Mouse (Mus musculus) liver, embryonic 16.5 days (tissue): ENCODE results near the gene Snrpb2. TPM values are rescaled to one million over a fixed set of nuclear protein-coding genes. Genes with fewer than 3 reads are reported as not detected.

ENCODE experiments used
- ATAC-seq: fragments of 200-750 bp; cut with Nextera tagmentation; 2 replicates; pipeline ENCODE4 v1.8.0; 2017; ENCODE audit warnings: low read depth, mild to moderate bottlenecking, moderate number of reproducible peaks, moderate library complexity
- H3K27ac ChIP-seq: fragments of 300-500 bp; sonication (generic); 2 replicates; pipeline ENCODE4 v1.5.1; 2014; ENCODE audit warnings: mild to moderate bottlenecking, low read length
- H3K27me3 ChIP-seq: fragments of 300-500 bp; sonication (generic); 2 replicates; pipeline ENCODE4 v1.6.1; 2014; ENCODE audit warnings: low read depth, low read length, mixed read lengths; ENCODE audit not compliant: control insufficient read depth, insufficient read depth
- H3K36me3 ChIP-seq: fragments of 300-500 bp; sonication (generic); 2 replicates; pipeline ENCODE4 v1.6.1; 2014; ENCODE audit warnings: mild to moderate bottlenecking; ENCODE audit not compliant: control insufficient read depth, insufficient read depth
- H3K4me1 ChIP-seq: fragments of 300-500 bp; sonication (generic); 2 replicates; pipeline ENCODE4 v1.6.1; 2014; ENCODE audit warnings: low read depth, low read length, mixed read lengths; ENCODE audit not compliant: control insufficient read depth
- H3K4me2 ChIP-seq: fragments of 300-500 bp; sonication (generic); 2 replicates; pipeline ENCODE4 v1.6.1; 2014; ENCODE audit warnings: low read depth, low read length, mixed read lengths
- H3K4me3 ChIP-seq: fragments of 300-500 bp; sonication (generic); 2 replicates; pipeline ENCODE4 v1.5.1; 2014; ENCODE audit warnings: low read depth, mild to moderate bottlenecking, low read length
- H3K9ac ChIP-seq: fragments of 300-500 bp; sonication (generic); 2 replicates; pipeline ENCODE4 v1.6.1; 2014; ENCODE audit warnings: low read depth, low read length
- H3K9me3 ChIP-seq: fragments of 300-500 bp; sonication (generic); replicated peaks from 2 replicates; pipeline ENCODE4 v1.6.1; 2016; ENCODE audit warnings: low read length; ENCODE audit not compliant: control insufficient read depth
- WGBS: fragments of 180-500 bp; shearing (Covaris S2); extraction: QIAGEN DNeasy Blood & Tissue Kit; methylation state at CpG from one replicate; pipeline ENCODE4 v1.1.7; 2014; ENCODE audit not compliant: insufficient replicate concordance; 5-methylcytosine and 5-hydroxymethylcytosine counted together
- polyA plus RNA-seq: library from polyadenylated mRNA; unstranded; fragments of >200 nt; fragmentation: Nextera tagmentation; extraction: Ambion mirVana; gene quantifications from 2 replicates; pipeline ENCODE4 v1.2.1, GENCODE M21; 2015

Snrpb2 gene
- polyA plus RNA-seq, 1 experiment from 2014 or later, result 18.5 TPM

DNA sequence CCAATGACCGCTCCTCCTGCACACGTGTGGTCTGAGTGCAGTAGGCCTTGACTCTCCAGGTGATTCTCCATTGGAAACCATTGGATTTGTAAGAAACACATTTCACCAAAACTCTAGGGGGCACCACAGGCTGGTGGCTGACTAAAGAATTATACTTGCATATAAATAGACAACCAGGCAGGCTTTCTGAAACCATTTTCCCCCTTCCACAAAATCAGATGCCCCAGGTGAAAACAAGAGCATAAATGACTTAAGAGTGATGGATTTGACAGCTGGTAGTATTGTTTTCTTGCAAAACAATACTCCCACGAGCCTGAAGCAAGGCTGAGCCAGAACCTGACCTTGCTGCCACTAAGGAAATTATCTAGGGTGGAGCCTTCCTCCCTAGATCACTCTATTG, 54.6 kb downstream of the Snrpb2 start:
- no peak overlapping the region for H3K4me2 ChIP-seq
- H3K9ac ChIP-seq, result no peak overlapping the region
- H3K27ac ChIP-seq, result no peak overlapping the region
- H3K27me3 ChIP-seq, result no peaks in the 10 kb centered on the region
- no peaks in the 10 kb centered on the region for H3K36me3 ChIP-seq
- no peaks in the 10 kb centered on the region for H3K4me1 ChIP-seq
- no peak for ATAC-seq
- no peak overlapping the region for H3K4me3 ChIP-seq
- no peaks in the 10 kb centered on the region for H3K9me3 ChIP-seq
- 49% methylated on average over 3 of the region's 3 CpGs for WGBS

DNA sequence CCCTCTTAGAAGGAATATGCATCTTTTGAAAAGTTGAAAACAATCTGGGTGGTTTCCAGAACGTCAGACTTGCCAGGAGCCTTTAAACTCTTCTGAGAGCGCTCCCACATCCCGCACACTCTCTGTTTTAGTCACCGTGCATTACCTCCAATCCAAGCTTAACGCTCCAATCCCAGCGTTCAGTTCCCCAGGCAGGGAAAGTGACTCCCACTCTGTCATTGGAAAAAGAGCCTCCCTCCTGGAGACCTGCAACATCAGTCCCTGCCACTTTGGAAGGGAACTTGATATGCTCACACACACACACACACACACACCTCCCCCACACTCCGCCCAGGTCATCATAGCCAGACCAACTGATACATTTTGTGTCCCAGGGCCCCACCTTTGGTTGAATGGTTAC, 55.4 kb downstream of the Snrpb2 start:
- H3K4me1 ChIP-seq, result no peaks in the 10 kb centered on the region
- H3K36me3 ChIP-seq, result no peaks in the 10 kb centered on the region

More for the DNA sequence above, 55.4 kb downstream of the Snrpb2 start:
- no peak overlapping the region for H3K27ac ChIP-seq
- H3K4me2 ChIP-seq, result no peak overlapping the region
- H3K27me3 ChIP-seq, result no peaks in the 10 kb centered on the region
- ATAC-seq, result no peak
- no peak overlapping the region for H3K9ac ChIP-seq
- H3K4me3 ChIP-seq, result no peak overlapping the region
- 65% methylated on average over 7 of the region's 7 CpGs for WGBS
- H3K9me3 ChIP-seq, result no peaks in the 10 kb centered on the region

Other genes with a start within 250 kb of the Snrpb2 start
- gene Kif16b, start 161.5 kb upstream of the Snrpb2 start, polyA plus RNA-seq, result 3.9 and 4.0 TPM in 2 replicates
- gene Otor, start 15.4 kb downstream of the Snrpb2 start, polyA plus RNA-seq, result not detected in 2 replicates